Mouse (Mus musculus): ENCODE data around the gene Ankrd13c. TPM values are rescaled to one million over a fixed set of nuclear protein-coding genes. Genes with fewer than 3 reads are reported as not detected.
"Not testable (repeated sequence)": the region's sequence is repeated elsewhere in the genome, so short reads cannot be mapped to it uniquely, and the experiment has no call there.

Gene Ankrd13c
- total RNA-seq (2022) = 10 to 100 TPM; 24.3 to 30.1 (median 28.5) TPM

GRCm38 (mm10) chr3:157946843-157947358, at the start of gene Ankrd13c:
TSS of gene Ankrd13c (plus strand) at chr3:157947239.
- DNase-seq (ENCODE audit: low spot score) = peak; percentile 92

DNA sequence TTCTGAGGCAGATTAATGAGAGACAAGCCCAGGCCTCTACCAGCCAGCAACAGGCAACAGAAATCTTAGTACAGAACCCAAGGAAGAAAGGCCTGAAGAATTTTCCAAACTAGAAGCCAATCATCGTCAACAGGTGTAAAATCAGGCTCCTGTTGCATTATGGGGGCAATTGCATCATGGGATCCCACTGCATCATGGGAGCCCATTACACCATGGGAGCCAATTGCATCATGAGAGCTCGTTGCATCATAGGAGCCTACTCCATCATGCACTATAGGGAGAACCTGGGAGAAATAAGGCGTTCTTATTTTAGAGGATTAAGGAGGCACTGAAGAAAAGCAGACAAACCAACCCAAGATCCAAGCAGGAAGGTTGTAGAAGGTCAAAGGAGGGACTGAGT, 49.4 kb upstream of the Ankrd13c start:
- no peak for DNase-seq (ENCODE audit: low spot score)

- DNase-seq (ENCODE audit: low spot score) = no peak
These were observed 47.1 kb upstream of the Ankrd13c start for GRCm38 (mm10) chr3:157899986-157900385.

DNA sequence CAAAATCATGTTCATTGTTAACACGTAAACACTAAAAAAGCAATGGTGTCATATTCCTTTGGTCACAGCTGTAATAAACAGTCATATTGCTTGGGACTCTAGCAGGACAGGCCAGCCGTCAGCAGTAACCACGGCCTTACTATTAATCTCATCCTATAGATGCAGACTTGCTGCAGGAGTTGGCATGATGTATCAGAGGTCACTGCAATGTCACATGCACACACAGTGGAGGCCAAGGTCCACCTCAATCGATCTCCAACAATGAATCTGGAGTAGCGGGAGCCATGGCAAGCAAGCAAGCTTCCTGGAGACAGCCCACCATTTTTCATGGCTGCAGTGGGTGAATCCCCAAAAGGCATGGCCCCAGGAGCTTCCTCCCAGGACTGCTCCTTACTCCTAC, 45.3 kb upstream of the Ankrd13c start:
- DNase-seq (ENCODE audit: low spot score) = no peak

DNA sequence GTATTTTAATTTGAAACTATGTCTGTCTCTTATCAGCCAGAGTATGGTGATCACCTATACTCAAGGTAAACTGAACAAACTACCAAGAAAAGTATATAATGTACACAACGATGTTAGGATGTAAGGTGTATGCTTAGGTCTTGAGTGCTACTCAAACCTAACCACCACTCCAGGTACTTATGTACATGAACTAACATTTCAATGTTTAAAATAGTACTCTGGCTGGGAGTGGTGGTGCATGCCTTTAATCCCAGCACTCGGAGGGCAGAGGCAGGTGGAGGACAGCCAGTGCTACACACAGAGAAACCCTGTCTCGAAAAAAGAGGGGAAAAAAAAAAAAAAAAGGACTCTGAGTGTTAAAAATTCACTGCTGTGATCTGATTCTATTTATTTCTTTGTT, 38.9 kb upstream of the Ankrd13c start:
- DNase-seq (ENCODE audit: low spot score) = no peak

GRCm38 (mm10) chr3:157910262-157910661, 36.8 kb upstream of the Ankrd13c start:
- DNase-seq (ENCODE audit: low spot score) = no peak

- no peak for DNase-seq (ENCODE audit: low spot score)
These were observed 34.9 kb upstream of the Ankrd13c start for GRCm38 (mm10) chr3:157912155-157912554.

DNA sequence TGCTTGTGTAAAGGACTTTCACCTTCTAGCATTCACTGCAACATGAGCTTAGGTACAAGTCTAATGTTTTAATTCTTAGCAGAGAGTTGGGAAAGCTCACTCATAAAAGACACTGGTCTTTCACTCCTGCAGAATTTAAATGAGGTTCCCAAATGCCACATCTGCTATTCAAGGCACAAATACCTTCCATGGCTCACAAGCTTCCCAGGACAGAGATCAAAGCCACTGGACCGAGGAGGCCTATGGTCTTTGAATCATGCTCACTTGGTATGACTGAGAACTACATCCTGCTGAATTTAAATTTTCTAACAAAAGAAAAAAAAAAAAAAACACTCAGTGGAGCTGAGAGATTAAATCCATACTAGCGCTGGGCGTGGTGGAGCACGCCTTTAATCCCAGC, 30.7 kb upstream of the Ankrd13c start:
- no peak for DNase-seq (ENCODE audit: low spot score)

DNA sequence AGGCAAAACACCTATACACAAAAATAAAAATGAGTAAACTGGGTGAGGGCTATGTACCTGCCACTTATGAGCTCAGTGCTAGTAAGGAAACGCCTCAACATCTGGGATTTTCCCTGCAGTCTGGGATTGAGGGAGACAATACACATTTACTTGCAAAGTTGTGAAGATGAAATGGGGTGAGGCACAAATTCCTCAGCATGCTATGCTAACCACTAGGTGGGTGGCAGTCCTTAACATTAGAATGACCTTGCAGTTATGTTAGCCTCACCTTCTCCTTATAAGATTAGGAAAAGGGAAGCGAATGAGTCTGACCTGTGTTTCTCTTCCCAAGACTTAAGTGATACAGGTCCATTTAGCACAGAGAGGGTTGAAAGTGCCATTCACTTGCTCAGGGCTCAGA, 25.7 kb upstream of the Ankrd13c start:
- DNase-seq (ENCODE audit: low spot score) = no peak

DNA sequence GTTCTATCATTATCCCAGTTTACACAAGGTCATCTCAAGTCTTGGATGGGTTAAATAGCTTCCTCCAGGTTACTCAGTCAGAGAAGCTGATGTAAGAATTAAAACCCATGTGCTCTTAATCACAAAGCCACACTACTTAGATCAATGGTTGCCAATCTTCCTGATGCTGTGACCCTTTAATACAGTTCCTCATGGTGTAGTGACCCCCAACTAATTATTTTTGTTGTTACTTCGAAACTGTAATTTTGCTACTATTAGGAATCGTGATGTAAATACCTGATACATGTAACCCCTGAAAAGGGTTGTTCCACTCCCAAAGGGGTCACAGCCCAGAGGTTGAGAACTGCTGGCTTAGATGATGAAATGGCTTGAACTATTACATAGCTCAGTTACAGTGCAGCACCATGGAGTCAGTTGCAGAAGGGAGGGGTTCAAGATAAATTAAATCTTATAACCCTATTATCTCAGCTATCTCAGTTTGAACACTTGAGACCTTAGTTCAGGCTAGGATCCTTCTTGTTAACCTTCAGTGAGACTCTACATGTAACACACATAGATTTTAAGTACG, 23.7 kb upstream of the Ankrd13c start:
- DNase-seq (ENCODE audit: low spot score) = no peak

- DNase-seq (ENCODE audit: low spot score) = peak; percentile 78
These were observed 22.2 kb upstream of the Ankrd13c start, which contains the start of gene Cth for GRCm38 (mm10) chr3:157924692-157925328. TSS of gene Cth (minus strand) at chr3:157925077.

DNA sequence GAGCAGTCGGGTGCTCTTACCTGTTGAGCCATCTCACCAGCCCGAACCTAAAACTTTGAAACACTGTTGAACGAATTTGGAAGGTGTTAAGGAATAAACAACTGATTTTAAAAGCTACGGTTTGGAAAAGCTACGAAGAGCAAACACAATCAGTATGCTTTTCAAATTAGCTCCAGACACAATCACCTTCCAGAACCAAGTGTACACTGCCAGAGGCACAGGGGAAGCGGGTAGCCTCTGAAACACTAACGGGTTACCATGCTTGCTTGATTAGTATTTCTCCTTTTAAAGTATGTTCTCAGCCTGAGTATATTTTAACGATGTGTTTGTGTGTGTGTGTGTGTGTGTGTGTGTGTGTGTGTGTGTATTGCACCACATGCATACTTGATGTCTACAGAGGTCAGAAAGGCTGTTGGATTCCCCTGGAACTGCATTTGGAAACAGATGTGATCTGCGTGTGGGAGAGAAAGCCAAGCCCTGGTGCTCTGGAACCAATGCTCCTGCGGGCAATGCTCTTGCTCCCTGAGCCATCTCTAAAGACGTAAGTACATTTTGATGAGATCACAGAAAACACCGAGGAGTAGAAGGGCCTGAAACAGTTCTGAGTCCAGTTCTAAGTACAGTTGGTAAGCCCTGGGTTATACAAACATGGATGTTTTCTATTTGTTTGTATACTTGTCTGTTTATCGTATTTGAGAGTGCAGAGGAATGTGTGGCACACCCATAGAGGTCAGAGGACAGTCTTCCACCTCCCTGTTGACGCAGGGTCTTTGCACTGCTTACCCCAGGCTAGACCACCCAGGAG, 21.1 kb upstream of the Ankrd13c start:
- no peak for DNase-seq (ENCODE audit: low spot score)

- no peak for DNase-seq (ENCODE audit: low spot score)
These were observed 20.3 kb upstream of the Ankrd13c start for GRCm38 (mm10) chr3:157926761-157927160.

- DNase-seq (ENCODE audit: low spot score) = no peak
These were observed 18.3 kb upstream of the Ankrd13c start for GRCm38 (mm10) chr3:157928731-157929130.

- DNase-seq (ENCODE audit: low spot score) = no peak
These were observed 17.6 kb upstream of the Ankrd13c start for GRCm38 (mm10) chr3:157929417-157929816.

DNA sequence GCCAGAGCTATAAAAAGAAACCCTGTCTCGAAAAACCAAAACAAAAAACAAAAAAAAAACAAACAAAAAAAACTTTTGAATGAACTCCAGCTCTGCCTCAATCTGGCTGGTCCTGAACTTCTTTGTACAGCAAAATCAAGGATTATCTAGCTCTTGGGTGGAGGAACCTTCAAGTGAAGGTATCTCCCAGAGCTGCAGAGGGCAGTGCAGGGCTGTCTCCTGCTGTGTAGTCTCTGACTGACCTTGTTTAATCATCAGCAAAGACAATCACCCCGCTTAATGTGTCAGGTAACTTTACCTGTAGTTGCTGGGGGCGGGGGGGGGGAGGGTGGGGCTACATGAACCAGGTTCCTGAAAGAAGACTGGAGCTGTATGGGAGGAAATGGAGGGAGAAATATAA, 15.4 kb upstream of the Ankrd13c start:
- no peak for DNase-seq (ENCODE audit: low spot score)

- DNase-seq (ENCODE audit: low spot score) = no peak
These were observed 15.0 kb upstream of the Ankrd13c start for GRCm38 (mm10) chr3:157932074-157932473.

DNA sequence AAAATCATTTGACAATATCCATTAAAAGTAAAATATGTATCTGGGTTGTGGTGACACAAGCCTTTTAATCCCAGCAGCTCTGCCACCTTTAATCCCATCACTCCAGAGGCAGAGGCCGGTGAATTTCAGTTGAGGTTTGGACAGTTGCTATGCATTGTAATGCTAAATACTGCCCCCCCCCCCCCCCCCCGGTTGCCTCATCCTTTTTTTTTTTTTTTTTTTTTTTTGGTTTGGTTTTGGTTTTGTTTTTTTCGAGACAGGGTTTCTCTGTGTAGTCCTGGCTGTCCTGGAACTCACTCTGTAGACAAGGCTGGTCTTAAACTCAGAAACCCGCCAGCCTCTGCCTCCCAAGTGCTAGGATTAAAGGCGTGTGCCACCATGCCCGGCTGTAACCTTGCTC, 13.8 kb upstream of the Ankrd13c start:
- not testable (repeated sequence) for DNase-seq (ENCODE audit: low spot score)

DNA sequence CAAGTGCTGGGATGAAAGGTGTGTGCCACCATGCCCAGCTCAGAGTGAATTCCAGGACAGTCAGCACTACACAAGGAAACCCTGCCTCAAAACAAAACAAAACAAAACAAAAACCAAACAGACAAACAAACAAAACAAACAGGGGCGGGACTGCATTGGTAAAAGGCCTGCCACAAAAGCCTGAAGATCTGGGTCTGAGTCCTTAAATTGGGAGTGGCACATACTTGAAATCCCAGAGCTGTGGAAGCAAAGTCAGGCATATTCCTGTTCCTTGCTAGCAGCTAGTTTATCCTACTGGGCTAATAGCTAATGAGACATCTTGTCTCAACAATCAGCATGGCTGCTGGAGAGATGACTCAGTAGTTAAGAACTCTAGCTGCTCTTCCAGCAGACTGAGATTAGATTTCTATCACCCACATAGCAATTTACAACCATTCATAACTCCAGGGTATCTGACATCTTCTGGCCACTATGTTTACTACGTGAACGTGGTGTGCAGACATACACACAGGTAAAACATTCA, 12.7 kb upstream of the Ankrd13c start:
- no peak for DNase-seq (ENCODE audit: low spot score)

- no peak for DNase-seq (ENCODE audit: low spot score)
These were observed 8.5 kb upstream of the Ankrd13c start for GRCm38 (mm10) chr3:157938585-157938984.

DNA sequence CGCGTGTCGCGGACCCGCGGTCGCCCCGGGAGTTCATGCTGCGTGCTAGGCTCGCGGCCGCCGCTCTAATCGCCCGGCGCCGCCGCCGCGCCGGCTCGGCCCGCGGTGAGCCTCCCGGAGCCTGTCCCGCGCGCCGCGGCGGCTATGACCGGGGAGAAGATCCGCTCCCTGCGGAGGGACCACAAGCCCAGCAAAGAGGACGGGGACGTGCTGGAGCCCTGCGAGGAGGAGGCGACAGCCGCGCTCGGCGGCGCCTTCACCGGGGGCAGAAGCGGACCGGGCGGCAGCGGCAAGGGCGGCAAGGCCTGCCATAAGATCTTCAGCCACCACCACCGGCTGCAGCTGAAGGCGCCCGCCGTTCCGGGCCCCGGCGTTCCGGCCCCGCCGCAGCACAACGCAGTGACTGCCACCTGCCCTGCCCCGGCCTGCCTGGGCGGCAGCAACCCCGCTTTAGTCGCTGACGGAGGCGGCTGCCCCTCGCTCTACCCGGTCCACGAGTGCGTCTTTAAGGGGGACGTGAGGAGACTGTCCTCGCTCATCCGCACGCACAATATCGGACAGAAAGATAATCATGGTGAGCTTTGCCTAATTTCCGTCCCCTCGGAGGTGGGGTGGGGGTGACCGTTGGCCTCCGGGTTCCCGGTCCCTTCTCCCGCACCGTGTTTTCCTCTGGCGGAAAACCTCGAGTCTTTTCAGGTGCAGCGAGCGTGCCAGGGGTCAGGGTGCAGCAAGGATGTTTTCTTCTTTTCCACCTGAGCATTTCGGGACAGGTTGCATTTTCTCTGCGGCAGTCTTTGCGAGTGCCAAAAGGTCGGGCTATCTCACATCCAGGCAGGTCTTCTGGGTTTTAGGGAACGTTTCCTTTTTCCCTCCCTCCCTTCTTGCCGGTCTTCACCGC, 593 bp downstream of the Ankrd13c start:
- no peak for DNase-seq (ENCODE audit: low spot score)
